Mouse (Mus musculus) heart, adult 2 months (tissue): ENCODE measurements at regions not wholly inside any gene's neighbourhood (a gene's known extent, or its start where the extent isn't known, plus 50 kb on each side); places are given as distances from the start of the nearest gene placed in this dataset.

ENCODE experiments used
- DNase-seq, 2 experiments: peaks; one replicate each; pipeline ENCODE4 v3.0.0; 2021
- H3K27ac ChIP-seq: fragments of 200-600 bp; 2 replicates; pipeline ENCODE4 v1.8.1; 2022
- H3K27me3 ChIP-seq: fragments of 200-500 bp; 2 replicates; pipeline ENCODE4 v1.6.1; 2012; ENCODE audit warnings: mild to moderate bottlenecking, low read length, inconsistent platforms, mixed read lengths; ENCODE audit not compliant: control insufficient read depth, insufficient read depth
- H3K36me3 ChIP-seq: fragments of 200-500 bp; 2 replicates; pipeline ENCODE4 v1.6.1; 2012; ENCODE audit warnings: low read length, inconsistent platforms; ENCODE audit not compliant: control insufficient read depth, insufficient read depth
- H3K4me1 ChIP-seq: fragments of 200-500 bp; 2 replicates; pipeline ENCODE4 v1.6.1; 2011; ENCODE audit warnings: low read length; ENCODE audit not compliant: control insufficient read depth, insufficient read depth
- H3K4me3 ChIP-seq: fragments of 200-600 bp; 2 replicates; pipeline ENCODE4 v1.8.1; 2022
- H3K79me2 ChIP-seq: fragments of 200-500 bp; replicated peaks from 2 replicates; pipeline ENCODE4 v1.6.1; 2012; ENCODE audit warnings: mild to moderate bottlenecking, inconsistent platforms, low read length, moderate library complexity, mixed read lengths; ENCODE audit not compliant: control insufficient read depth, insufficient read depth
- H3K9ac ChIP-seq: fragments of 200-500 bp; 2 replicates; pipeline ENCODE4 v1.6.1; 2012; ENCODE audit warnings: low read depth, mild to moderate bottlenecking, control low read depth, inconsistent platforms, low read length, mixed read lengths
- CTCF ChIP-seq: fragments of 200-600 bp; IDR thresholded peaks from 2 replicates; pipeline ENCODE4 v1.8.1; 2022; ENCODE audit warnings: antibody characterized with exemption, mild to moderate bottlenecking, moderate library complexity
- EP300 ChIP-seq: fragments of 200-500 bp; IDR thresholded peaks from 2 replicates; pipeline ENCODE4 v1.6.1; 2011; ENCODE audit warnings: low read depth, low read length, control low read depth; ENCODE audit not compliant: insufficient read depth
- POLR2A ChIP-seq: fragments of 200-500 bp; IDR thresholded peaks from 2 replicates; pipeline ENCODE4 v1.6.1; 2011; ENCODE audit warnings: mild to moderate bottlenecking, low read depth, low read length, control low read depth; ENCODE audit not compliant: insufficient read depth
- WGBS: fragments of 180-500 bp; shearing (Covaris S2); methylation state at CpG from one replicate; pipeline ENCODE4 v1.1.7; 2018; 5-methylcytosine and 5-hydroxymethylcytosine counted together
- intact Hi-C: fragments of 180-260 bp; cut with DNase I; formaldehyde crosslinking; loops from one replicate; pipeline ENCODE4 v1.15.1; 2025

- WGBS, result 4% methylated on average over 3 of the region's 3 CpGs
These were observed 335.7 kb upstream of the Ddhd1 start for GRCm38 (mm10) chr14:45993669-45994068.

DNA sequence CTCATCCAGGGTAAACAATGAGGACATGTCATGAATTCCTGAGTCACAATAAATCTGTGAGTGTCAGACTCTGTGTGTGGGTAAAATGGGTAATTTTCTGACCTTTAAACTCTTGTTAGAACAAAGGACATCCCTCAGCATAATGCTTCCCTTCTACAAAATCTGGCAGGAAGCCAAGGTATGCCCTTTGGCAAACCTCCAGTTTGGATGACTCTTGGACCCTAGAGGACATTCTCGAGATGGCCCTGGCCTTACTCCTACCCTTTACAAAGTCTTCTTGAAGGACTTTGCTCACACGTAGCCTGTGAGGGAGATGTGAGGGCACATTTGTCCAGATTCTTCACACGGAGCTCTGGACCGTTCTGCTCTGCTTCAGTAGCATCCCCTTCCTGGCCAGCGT, 338.8 kb upstream of the Ddhd1 start:
- no peak overlapping the region for H3K27ac ChIP-seq
- no peaks in the 10 kb centered on the region for H3K27me3 ChIP-seq
- DNase-seq, result no peak
- H3K4me3 ChIP-seq, result no peak overlapping the region
- H3K4me1 ChIP-seq, result peaks cover 3% of the 10 kb centered on the region
- WGBS, result 21% methylated on average over 5 of the region's 5 CpGs
- intact Hi-C loops, result no loop called here
- H3K36me3 ChIP-seq, result no peaks in the 10 kb centered on the region
- H3K9ac ChIP-seq, result no peak overlapping the region
- TF ChIP-seq EP300, result no peak
- TF ChIP-seq POLR2A, result no peak
- TF ChIP-seq CTCF, result no peak
- no peaks in the 10 kb centered on the region for H3K79me2 ChIP-seq

More at GRCm38 (mm10) chr14:45993669-45994068, 335.7 kb upstream of the Ddhd1 start:
- Histone ChIP-seq H3K36me3 (no peaks in the 10 kb centered on the region), H3K27ac (no peak overlapping the region), H3K79me2 (no peaks in the 10 kb centered on the region), H3K4me3 (no peak overlapping the region), H3K27me3 (no peaks in the 10 kb centered on the region), H3K4me1 (peaks cover 3% of the 10 kb centered on the region), H3K9ac (no peak overlapping the region)
- intact Hi-C loops, result loop anchor here (1.0 to 5.0 kb wide), 4 partner anchors 399 to 731 kb away; partner anchors contain the start of gene Bmp4
- peak; percentile 63 to 73 for DNase-seq
- TF ChIP-seq CTCF (peak; percentile 94), EP300 (peak; percentile 62; the same call in 1 of the 2 replicates), POLR2A (no peak)

DNA sequence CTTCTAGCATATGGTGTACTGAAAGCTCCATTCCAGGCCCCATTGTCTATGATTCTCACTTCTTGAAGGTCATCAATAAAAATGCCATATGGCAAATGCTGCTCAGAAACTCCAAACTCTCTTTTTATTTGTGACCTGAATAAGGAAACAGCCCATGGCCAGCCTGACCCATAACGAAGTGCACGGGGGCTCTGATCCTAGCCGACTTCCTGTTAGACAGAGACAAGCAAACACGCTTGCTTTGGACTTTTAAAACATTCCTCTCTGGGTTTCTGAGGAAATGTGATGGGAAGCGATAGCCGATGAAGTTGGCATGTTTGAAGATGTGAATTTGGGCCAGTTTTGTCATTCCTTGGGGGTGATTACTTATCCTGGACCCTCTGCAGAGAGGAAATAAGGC, 346.1 kb upstream of the Ddhd1 start:
- TF ChIP-seq POLR2A (no peak), EP300 (no peak), CTCF (no peak)
- Histone ChIP-seq H3K4me3 (no peak overlapping the region), H3K4me1 (no peaks in the 10 kb centered on the region), H3K36me3 (no peaks in the 10 kb centered on the region), H3K9ac (no peak overlapping the region), H3K27me3 (no peaks in the 10 kb centered on the region), H3K27ac (no peak overlapping the region), H3K79me2 (no peaks in the 10 kb centered on the region)
- 42% methylated on average over 6 of the region's 6 CpGs for WGBS
- DNase-seq, result no peak
- intact Hi-C loops, result no loop called here

DNA sequence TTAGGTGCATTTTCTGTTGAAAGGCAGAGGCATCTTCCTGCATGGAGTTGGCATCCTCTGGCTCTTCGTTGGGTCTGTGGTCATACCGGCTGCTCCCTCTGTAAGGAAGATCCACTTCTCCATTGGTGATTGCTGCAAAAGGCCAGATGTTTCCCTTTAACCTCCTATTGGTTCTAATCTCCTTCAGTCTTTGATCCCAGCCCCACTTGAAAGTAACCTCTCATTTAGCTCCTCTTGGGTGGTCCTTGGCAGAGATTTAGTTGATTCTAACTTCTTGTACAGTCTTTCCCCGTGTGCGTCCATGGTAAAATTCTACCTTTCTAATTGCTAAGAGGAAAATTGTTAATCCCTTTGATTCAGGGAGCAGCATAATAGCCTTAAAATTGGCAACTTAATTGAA, 347.4 kb upstream of the Ddhd1 start:
- Histone ChIP-seq H3K4me1 (no peaks in the 10 kb centered on the region), H3K27ac (no peak overlapping the region), H3K9ac (no peak overlapping the region), H3K36me3 (no peaks in the 10 kb centered on the region), H3K4me3 (no peak overlapping the region), H3K27me3 (no peaks in the 10 kb centered on the region), H3K79me2 (no peaks in the 10 kb centered on the region)
- 68% methylated on average over 4 of the region's 4 CpGs for WGBS
- TF ChIP-seq POLR2A (no peak), EP300 (no peak), CTCF (no peak)
- DNase-seq, result no peak
- intact Hi-C loops, result no loop called here

GRCm38 (mm10) chr14:46013232-46013631, 355.3 kb upstream of the Ddhd1 start:
- TF ChIP-seq EP300 (no peak), POLR2A (no peak), CTCF (no peak)
- H3K36me3 ChIP-seq, result no peaks in the 10 kb centered on the region
- H3K79me2 ChIP-seq, result no peaks in the 10 kb centered on the region
- WGBS, result 100% methylated on average over 2 of the region's 2 CpGs
- H3K9ac ChIP-seq, result no peak overlapping the region
- H3K27me3 ChIP-seq, result no peaks in the 10 kb centered on the region
- H3K4me3 ChIP-seq, result no peak overlapping the region
- no peak overlapping the region for H3K27ac ChIP-seq
- DNase-seq, result no peak
- intact Hi-C loops, result no loop called here
- no peaks in the 10 kb centered on the region for H3K4me1 ChIP-seq

DNA sequence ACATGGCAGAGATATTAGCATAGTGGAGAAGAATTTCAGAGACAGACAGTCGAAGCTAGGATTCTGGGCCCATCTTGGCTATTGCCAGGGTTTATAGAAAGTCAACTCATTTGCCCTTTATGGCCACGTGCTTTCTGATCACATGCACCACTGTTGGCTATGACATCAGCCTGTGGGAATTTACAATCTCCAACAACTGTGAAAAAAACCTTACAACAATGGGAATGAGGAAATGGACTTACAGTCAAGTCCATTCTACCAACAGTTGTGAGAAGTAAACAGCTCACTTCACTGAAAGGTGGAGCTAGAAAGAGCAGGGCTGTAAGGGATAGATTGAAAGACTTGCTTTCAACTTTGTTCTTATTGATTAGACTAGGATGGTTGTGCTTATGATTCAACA, 356.1 kb upstream of the Ddhd1 start:
- WGBS, result 38% methylated on average over 2 of the region's 2 CpGs
- intact Hi-C loops, result no loop called here
- Histone ChIP-seq H3K27me3 (no peaks in the 10 kb centered on the region), H3K9ac (no peak overlapping the region), H3K4me3 (no peak overlapping the region), H3K27ac (no peak overlapping the region), H3K36me3 (no peaks in the 10 kb centered on the region), H3K79me2 (no peaks in the 10 kb centered on the region), H3K4me1 (no peaks in the 10 kb centered on the region)
- TF ChIP-seq EP300 (no peak), POLR2A (no peak), CTCF (no peak)
- DNase-seq, result no peak
